Mouse (Mus musculus) gastrocnemius, postnatal 25 days (tissue): ENCODE data around the gene Filip1l. TPM values are rescaled to one million over a fixed set of nuclear protein-coding genes. Genes with fewer than 3 reads are reported as not detected.

Experiments
- DNase-seq: peaks from one replicate; pipeline ENCODE4 v3.0.0; 2022
- total RNA-seq, 2 experiments: library from RNA; stranded (reverse); gene quantifications; 1 replicate in 1 of 2; 2 replicates in 1 of 2; pipeline ENCODE4 v1.2.3; 2021

The Filip1l gene
- total RNA-seq, 2 experiments from 2014 or later = 44.0 to 45.9 TPM

DNA sequence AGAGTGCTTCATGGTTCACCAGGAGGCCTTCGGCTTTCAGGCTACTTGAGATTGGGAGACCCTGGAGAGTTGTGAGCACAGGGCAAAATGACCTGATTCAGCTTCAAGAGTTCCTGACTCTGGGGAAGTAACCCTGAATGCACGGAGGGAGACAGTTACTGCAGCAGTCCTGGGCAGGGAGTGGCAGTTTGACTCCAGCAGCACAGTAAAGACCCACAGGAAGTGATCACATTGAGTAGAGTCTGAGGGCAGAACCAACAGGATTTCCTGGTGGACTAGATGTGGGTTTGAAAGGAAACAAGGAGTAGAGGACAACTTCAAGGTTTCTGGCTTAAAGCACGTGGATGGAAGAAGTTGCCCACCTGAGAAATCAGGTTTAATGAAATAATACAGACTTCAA, 81.7 kb downstream of the Filip1l start:
- no peak for DNase-seq

DNA sequence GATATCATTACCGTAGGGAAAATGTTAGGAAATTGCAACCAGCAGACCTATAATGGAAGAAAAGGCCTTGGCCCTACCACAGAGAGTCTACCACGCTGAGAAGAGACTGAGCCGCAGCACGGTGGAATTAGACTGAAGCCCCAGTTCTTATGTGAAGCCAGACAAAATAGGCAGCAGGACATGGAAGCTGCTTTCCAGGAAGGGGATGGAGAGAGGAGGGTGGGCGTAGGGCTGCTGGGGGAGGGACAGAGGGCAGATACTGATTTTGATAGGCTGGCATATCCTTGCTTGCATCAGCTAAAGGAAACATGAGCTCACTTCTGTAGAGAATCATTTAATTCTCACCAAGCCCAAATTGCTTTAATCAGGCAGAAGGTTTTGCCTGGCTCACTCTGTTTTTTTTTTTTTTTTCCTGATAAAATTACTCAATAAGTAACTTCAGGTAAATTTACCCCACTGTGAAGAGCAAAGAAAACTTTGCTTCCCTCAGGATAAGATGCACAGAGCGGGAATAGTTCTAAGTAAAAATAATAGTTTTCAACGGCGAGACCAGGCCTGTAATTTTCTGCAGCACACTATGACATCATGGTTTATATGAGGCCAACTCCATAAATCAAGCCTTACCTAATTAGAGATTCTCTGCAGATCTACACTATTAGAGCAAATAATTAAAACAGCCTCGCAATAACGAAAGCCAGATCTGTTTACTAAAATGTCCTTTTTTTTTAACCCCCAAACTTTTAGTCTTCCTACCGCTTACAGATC, 84.8 kb downstream of the Filip1l start:
- DNase-seq = no peak

- no peak for DNase-seq
These were observed 85.4 kb downstream of the Filip1l start for GRCm38 (mm10) chr16:57438288-57438685.

GRCm38 (mm10) chr16:57439206-57439605, 86.3 kb downstream of the Filip1l start:
- DNase-seq = no peak

- no peak for DNase-seq
These were observed 88.0 kb downstream of the Filip1l start for GRCm38 (mm10) chr16:57440706-57441437.

GRCm38 (mm10) chr16:57445096-57446094, 92.5 kb downstream of the Filip1l start:
- DNase-seq = no peak

- DNase-seq = no peak
These were observed 100.1 kb downstream of the Filip1l start for GRCm38 (mm10) chr16:57453009-57453408.

- DNase-seq = no peak
These were observed 101.3 kb downstream of the Filip1l start for GRCm38 (mm10) chr16:57454106-57454763.

- no peak for DNase-seq
These were observed 102.7 kb downstream of the Filip1l start for GRCm38 (mm10) chr16:57455573-57455972.

GRCm38 (mm10) chr16:57456003-57456402, 103.1 kb downstream of the Filip1l start:
- DNase-seq = no peak

- DNase-seq = no peak
These were observed 112.6 kb downstream of the Filip1l start for GRCm38 (mm10) chr16:57465386-57465913.

GRCm38 (mm10) chr16:57469301-57469700, 116.4 kb downstream of the Filip1l start:
- no peak for DNase-seq

DNA sequence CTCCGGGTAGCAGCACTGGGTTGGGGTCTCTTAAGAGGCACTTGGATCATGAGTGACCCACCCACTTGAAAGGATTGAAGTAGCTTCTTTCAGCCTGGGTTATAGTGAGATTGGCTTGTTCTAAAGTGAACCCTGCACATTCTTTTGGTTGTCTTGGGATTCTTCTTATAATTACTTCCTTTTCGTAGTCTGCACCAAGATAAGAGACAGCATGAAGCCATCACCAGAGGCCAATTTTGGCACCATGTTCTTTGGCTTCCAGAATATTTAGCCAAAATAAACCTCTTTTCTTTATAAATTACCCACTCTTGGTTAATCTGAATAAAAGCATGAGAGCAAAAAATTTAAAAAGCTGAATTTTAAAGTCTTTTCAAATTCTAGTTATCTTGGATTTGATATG, 117.0 kb downstream of the Filip1l start:
- no peak for DNase-seq

DNA sequence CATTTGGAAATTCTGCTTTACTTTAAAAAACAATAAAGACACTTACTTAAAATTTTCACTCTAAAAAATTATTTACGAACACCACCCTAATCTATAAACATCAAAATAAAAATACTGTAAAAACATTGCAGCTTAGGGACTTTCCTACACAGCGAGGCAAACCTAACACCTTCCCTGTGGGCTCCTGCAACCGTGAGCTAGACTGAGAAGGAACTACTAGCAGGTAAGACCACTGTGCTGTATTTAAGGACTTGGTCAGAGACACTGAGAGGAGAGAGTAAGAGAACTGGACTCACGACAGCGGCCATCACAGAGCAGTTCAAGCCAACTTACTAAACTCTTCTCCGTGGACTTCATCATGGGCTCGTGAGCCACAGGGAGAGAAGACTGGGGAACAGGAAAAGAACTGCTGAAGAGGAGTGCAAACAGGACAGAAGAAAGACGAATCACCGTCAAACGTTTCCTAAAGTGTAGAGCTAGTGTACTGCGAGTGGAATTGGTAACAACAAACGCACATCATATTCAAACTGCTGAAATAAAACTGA, 117.5 kb downstream of the Filip1l start:
- no peak for DNase-seq

DNA sequence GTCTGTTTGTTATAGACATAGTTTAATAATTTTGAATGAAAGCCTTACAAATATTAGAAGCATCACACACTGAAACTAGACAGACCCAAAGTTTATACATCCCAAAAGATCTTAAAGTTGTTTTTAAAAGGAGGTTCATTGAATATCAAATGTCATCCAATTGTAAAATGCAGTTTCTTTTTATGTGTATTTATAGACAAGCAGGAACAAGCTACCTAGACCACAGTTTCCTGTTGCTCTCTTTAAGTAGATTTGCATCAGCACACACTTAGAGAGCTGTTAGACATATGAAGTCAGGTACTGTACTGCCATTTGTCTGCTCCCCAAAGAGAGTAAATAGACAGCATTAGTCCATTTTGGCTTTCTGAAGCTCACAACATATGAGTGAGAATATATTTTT, 118.2 kb downstream of the Filip1l start:
- no peak for DNase-seq

DNA sequence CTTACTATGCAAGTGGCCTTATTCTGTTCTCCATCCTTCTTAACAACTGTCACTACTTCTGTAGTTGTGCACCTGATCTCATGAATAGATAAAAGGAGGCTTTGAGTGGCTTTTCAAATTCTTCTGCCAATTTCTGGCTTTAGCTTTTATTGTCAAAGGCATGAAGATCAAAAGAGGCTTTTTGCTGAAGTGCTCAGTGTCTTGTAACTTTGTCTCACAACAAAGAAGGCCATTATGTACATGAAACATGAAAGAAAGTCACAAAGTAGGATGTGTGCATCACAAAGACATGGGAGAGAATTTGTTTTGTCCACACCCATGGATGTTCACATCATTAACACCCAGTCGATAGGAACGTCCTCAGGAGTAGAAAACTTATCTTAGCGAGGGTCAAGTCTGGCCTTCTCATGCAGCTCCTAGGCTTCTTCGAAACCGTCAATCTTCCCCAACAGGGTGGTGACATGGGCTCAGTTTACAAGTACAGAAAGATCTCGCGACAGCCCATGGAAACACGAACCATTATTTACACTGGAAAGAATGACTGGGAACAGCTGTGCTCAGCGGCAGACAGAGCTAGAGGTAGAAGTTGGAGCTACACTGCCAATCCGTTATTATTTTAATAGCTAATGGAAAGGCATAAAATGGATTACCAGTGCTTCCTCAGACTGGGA, 120.7 kb downstream of the Filip1l start:
- peak; percentile 34 for DNase-seq

DNA sequence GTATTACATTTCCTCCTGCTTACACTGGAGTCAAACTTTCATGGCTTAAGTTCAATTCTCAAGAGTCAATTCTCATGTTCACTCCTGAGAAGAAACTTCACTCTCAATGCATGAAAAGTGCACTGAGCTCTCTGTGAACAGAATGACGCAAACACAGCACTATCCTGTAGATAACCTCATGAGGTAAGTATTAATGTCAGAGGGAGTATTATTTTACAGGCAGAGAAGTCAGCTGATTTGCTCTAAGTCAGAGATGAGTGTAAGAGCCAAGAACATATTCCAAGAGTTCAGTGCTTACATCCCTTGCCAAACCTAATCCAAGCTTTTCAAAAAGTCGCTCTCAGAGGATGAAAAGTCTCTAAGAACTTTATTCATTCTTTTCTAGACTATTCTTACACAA, 125.6 kb downstream of the Filip1l start:
- DNase-seq = no peak

GRCm38 (mm10) chr16:57479776-57480175, 126.9 kb downstream of the Filip1l start:
- DNase-seq = no peak

DNA sequence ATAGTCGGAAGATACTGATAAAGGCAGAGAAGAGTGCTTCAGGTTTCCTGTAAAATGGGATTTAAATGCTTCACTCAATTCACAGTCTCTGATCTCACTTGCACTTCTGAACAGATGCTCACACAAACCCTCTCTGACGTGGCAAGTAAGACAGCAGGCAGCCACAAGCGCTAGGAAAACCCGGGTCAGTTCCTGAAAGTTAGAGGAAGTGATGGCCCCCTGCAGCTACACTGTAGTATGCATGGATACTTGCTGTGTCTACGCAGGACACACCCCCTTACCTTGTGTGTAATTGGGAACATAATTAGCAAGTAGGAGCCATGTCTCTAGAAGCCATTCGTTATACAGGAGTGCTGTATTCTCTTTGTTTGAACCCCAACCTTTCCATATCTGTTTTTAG, 129.4 kb downstream of the Filip1l start:
- no peak for DNase-seq

DNA sequence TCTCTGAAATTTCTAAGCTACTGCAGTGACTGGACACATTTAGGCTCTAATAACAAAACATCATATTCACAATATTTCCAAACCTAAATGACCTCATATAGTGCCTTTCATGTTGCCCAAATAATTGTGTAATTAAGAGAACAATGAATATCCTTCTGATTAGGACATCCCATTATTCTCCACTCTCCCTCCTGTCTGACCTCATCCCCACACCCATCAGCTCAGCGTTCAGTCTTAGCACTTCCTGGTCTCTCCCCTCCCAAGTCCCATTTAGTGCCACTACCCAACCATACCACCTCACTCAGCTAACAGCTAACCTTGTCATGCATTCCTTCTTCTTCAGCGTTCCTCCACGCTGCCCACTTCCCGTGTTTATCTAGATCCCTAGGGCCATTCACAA, 130.0 kb downstream of the Filip1l start:
- no peak for DNase-seq

- DNase-seq = no peak
These were observed 130.6 kb downstream of the Filip1l start for GRCm38 (mm10) chr16:57483503-57483902.
